10 mouse cellular contexts compared by ENCODE assay signal in the genomic region with DNA sequence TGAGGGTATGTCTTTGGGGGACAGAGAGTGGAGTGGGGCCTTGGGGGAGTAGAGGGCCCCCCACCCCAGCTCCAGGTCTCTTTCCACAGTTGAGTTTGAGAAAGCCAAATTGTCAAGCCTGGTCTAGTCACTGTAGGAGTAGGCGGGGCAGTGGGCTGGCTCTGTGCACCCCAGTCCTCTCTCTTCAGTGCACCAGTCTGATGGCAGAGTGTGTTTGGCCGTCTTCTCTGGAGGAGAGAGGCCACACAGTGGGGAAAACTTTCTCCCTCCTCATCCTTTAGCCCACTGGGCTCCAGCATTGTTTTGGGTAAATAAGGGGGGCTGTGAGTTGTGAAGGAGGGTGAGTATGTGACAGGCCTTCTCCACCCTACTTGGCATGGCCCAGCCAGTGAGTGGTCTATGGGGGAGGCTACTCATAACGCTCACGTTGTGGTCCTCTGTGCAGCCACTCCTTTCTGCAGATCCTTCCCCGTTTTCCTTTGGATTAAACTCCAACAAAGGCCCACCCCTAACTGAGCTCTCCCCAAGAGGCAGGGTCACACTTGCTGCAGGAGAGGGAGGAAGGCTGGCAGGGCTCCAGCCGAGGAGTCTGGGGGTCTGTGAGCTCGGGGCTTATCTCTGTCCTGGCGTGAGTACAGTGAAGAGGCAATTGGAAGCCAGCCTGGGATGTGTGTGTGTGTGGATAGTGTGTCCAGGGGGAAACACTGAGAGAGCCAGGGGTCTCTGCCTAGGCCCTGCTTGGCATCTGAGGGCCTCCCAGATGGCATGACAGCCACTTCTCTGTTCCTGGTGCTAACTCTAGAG. TPM values are rescaled to one million over a fixed set of nuclear protein-coding genes. Genes with fewer than 3 reads are reported as not detected.
DNase-seq lines count a peak whose midpoint lies in the region; ATAC-seq and TF ChIP-seq lines count a peak whose summit lies in the region.
"Had no signal": no experiment of that assay in that cellular context is flagged by ENCODE, and none has a peak within 500 bp of the region (broad histone marks: within the 10 kb centered on the region; RNA-seq: fewer than 3 reads in every experiment).

No protein-coding gene starts in this region.

- WGBS in heart, embryonic 16.5 days = 31% methylated on average over 8 of the region's 8 CpGs
- 16% methylated on average over 8 of the region's 8 CpGs for WGBS in lung, embryonic 15.5 days
- WGBS in hindbrain, postnatal 0 days = 41% methylated on average over 8 of the region's 8 CpGs
- WGBS in stomach, embryonic 14.5 days = 45% methylated on average over 8 of the region's 8 CpGs

- no peak overlapping the region for H3K9ac ChIP-seq in heart, embryonic 16.5 days (ENCODE audit: low read length)
- H3K9ac ChIP-seq in lung, embryonic 15.5 days = no peak overlapping the region
- no peak overlapping the region for H3K9ac ChIP-seq in hindbrain, postnatal 0 days (replicated peaks; ENCODE audit: low read length)
- no peak overlapping the region for H3K9ac ChIP-seq in stomach, embryonic 14.5 days (replicated peaks; ENCODE audit: low read depth, low read length)

- ATAC-seq in heart, embryonic 16.5 days (replicated peaks; ENCODE audit: extremely low read depth, insufficient read depth, low FRiP score) = peak; percentile 78
- ATAC-seq in lung, embryonic 15.5 days (ENCODE audit: borderline replicate concordance, extremely low read depth, low FRiP score, low TSS enrichment) = peak; percentile 72
- peak; percentile 27; the same call in 1 of the 2 replicates for ATAC-seq in hindbrain, postnatal 0 days
- ATAC-seq in stomach, embryonic 14.5 days (ENCODE audit: insufficient number of reproducible peaks, insufficient read depth, low FRiP score, low read depth) = peak; percentile 25; the same call in 1 of the 2 replicates
- ATAC-seq: lung, postnatal 0 days had no signal

- DNase-seq in heart, adult 18-20 months = no peak
- DNase-seq in lung, postnatal 25 days (ENCODE audit: low spot score) = no peak
- DNase-seq in hindbrain, postnatal 0 days (ENCODE audit: low spot score) = peak; percentile 28
- no peak for DNase-seq in spleen, postnatal 14 days (ENCODE audit: low spot score in 2 of 2)
- DNase-seq: adrenal gland, postnatal 14 days; embryo, embryonic 11 days had no signal

- H3K9me3 ChIP-seq in heart, embryonic 16.5 days (replicated peaks; ENCODE audit: control insufficient read depth, low read length) = no peaks in the 10 kb centered on the region
- no peaks in the 10 kb centered on the region for H3K9me3 ChIP-seq in lung, embryonic 15.5 days
- H3K9me3 ChIP-seq in hindbrain, postnatal 0 days (ENCODE audit: low read length) = no peaks in the 10 kb centered on the region
- H3K9me3 ChIP-seq in stomach, embryonic 14.5 days (ENCODE audit: control insufficient read depth, low read depth, low read length) = no peaks in the 10 kb centered on the region

- no peaks in the 10 kb centered on the region for H3K27me3 ChIP-seq in heart, embryonic 16.5 days (ENCODE audit: control insufficient read depth, insufficient read depth, low read length)
- no peaks in the 10 kb centered on the region for H3K27me3 ChIP-seq in lung, embryonic 15.5 days
- H3K27me3 ChIP-seq in hindbrain, postnatal 0 days (ENCODE audit: insufficient read depth, low read length) = no peaks in the 10 kb centered on the region
- no peaks in the 10 kb centered on the region for H3K27me3 ChIP-seq in stomach, embryonic 14.5 days (ENCODE audit: control insufficient read depth, insufficient read depth, low read length)

- no peak overlapping the region for H3K4me3 ChIP-seq in heart, embryonic 16.5 days (ENCODE audit: low read length)
- H3K4me3 ChIP-seq in lung, embryonic 15.5 days = no peak overlapping the region
- H3K4me3 ChIP-seq in hindbrain, postnatal 0 days (ENCODE audit: low read length) = no peak overlapping the region
- no peak overlapping the region for H3K4me3 ChIP-seq in stomach, embryonic 14.5 days (ENCODE audit: low read depth, low read length)

- peak overlapping the region; percentile 40; the same call in 1 of the 2 replicates for H3K27ac ChIP-seq in heart, embryonic 16.5 days (ENCODE audit: low read length)
- H3K27ac ChIP-seq in lung, embryonic 15.5 days = peak overlapping the region; percentile 55
- H3K27ac ChIP-seq in hindbrain, postnatal 0 days = peak overlapping the region; percentile 11; the same call in 1 of the 2 replicates
- no peak overlapping the region for H3K27ac ChIP-seq in stomach, embryonic 14.5 days (ENCODE audit: low read length)

- H3K36me3 ChIP-seq in heart, embryonic 16.5 days (ENCODE audit: control insufficient read depth, insufficient read depth) = no peaks in the 10 kb centered on the region
- H3K36me3 ChIP-seq in lung, embryonic 15.5 days = peaks cover 20% of the 10 kb centered on the region
- no peaks in the 10 kb centered on the region for H3K36me3 ChIP-seq in hindbrain, postnatal 0 days (ENCODE audit: insufficient read depth, low read length)
- H3K36me3 ChIP-seq in stomach, embryonic 14.5 days (ENCODE audit: control insufficient read depth, insufficient read depth, low read length) = peaks cover 3% of the 10 kb centered on the region; the same call in 1 of the 2 replicates

- peaks cover 32% of the 10 kb centered on the region for H3K4me1 ChIP-seq in heart, embryonic 16.5 days (ENCODE audit: control insufficient read depth, insufficient read depth, low read length)
- peaks cover 28% of the 10 kb centered on the region for H3K4me1 ChIP-seq in lung, embryonic 15.5 days
- H3K4me1 ChIP-seq in hindbrain, postnatal 0 days (ENCODE audit: insufficient read depth, low read length) = peaks cover 6% of the 10 kb centered on the region
- H3K4me1 ChIP-seq in stomach, embryonic 14.5 days (ENCODE audit: control insufficient read depth, insufficient read depth, low read length) = 0 out of 2 replicates have a peak, but pooled peaks cover 3% of the 10 kb centered on the region

- TF ChIP-seq CTCF in hindbrain, postnatal 0 days (IDR thresholded peaks at IDR 0.05; ENCODE audit: low read depth) = no peak

- H3K4me2 ChIP-seq in heart, embryonic 16.5 days (ENCODE audit: low read depth, low read length) = no peak overlapping the region
- no peak overlapping the region for H3K4me2 ChIP-seq in lung, embryonic 15.5 days
- H3K4me2 ChIP-seq in hindbrain, postnatal 0 days (ENCODE audit: low read depth, low read length) = no peak overlapping the region
- no peak overlapping the region for H3K4me2 ChIP-seq in stomach, embryonic 14.5 days (replicated peaks; ENCODE audit: low read depth, low read length)

RNA-seq across cellular contexts. Expression of a gene that starts 41.6 kb away (rescaled TPM):
- polyA plus RNA-seq in heart, embryonic 16.5 days (2015; fragmentation: Nextera tagmentation; extraction: Ambion mirVana) = 6.4 and 9.9 TPM in 2 replicates
- 10 to 100 TPM; 10.8 to 11.7 TPM for total RNA-seq in heart, adult 18-20 months (2021)
- polyA plus RNA-seq in lung, embryonic 15.5 days (2015; fragmentation: Nextera tagmentation; extraction: Ambion mirVana) = 26.0 and 29.5 TPM in 2 replicates
- total RNA-seq in hindbrain, postnatal 0 days (2014; rRNA removed) = 21.4 and 28.5 TPM in 2 replicates
- 3.7 and 4.2 TPM in 2 replicates for polyA plus RNA-seq in hindbrain, postnatal 0 days (2015; fragmentation: Nextera tagmentation; extraction: Ambion mirVana)
- polyA plus RNA-seq in stomach, embryonic 14.5 days (2014; fragmentation: Nextera tagmentation; extraction: Ambion mirVana) = 10.4 and 12.3 TPM in 2 replicates

Comparison
In these comparisons a context has a peak if more than half of its experiments do, and no peak if none do; other contexts are left out.
1. ATAC-seq: peak in every context shown above with its lines; median percentile 78 in heart, embryonic 16.5 days; 72 in lung, embryonic 15.5 days; 27 in hindbrain, postnatal 0 days; 25 in stomach, embryonic 14.5 days.